Mouse (Mus musculus) right cerebral cortex, postnatal 25 days (tissue): ENCODE data around the gene Scgb1b19.
"Not testable (repeated sequence)": the region's sequence is repeated elsewhere in the genome, so short reads cannot be mapped to it uniquely, and the experiment has no call there.

Source experiments
- DNase-seq: peaks from one replicate; pipeline ENCODE4 v3.0.0; 2022

Gene Scgb1b19

DNA sequence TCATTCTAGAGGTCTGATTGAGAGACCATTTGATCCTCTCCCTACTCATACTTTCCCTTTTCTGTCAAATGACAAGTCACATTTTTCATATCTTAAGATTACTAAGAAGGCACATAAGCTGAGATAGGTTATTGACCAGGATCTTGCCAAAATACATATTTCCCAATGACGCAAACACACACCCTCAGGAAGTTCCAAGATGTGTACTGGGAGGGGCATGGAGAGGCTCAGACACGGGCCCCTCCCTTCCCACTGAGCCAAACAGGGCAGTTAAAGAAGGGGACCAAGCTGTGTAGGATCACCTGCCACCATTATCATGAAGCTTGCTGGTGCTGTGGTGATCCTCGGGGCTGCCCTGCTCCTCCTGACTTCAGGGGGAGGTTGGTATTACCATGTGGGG, at the start of gene Scgb1b19:
Gene Scgb1b19, plus strand, starts transcription at position 301 of the 400 bp plus-strand sequence.
- not testable (repeated sequence) for DNase-seq

DNA sequence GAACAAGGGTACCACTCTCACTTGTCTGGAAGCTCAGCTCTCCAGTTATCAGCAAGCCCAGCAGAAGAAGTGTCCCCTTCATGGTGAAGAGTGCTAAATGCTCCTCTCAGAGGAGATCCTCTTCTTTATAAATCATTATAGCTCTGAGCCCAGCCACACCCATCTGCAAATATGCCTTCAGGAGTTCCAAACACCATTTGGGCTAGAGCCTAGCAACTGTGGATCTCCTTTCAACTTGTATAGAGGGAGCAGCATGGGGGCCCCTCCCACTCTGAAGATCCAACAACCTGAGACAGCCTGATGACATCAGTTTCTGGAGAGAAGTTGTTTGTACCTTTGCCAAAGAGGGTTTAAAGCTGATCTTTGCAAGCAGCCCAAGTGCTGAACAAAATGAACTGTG, 6.9 kb upstream of the Scgb1b19 start, which contains the start of gene Scgb2b19:
Gene Scgb2b19, minus strand, starts transcription at position 101 of the 400 bp plus-strand sequence.
- not testable (repeated sequence) for DNase-seq
